Mouse (Mus musculus) midbrain, embryonic 13.5 days (tissue): ENCODE results near the gene Hoxa13. TPM values are rescaled to one million over a fixed set of nuclear protein-coding genes. Genes with fewer than 3 reads are reported as not detected.

Source experiments
- microRNA counts: library from miRNA; unstranded; fragments of <30 nt; microRNA quantifications from one replicate; lab custom pipeline; 2016
- microRNA-seq: library from miRNA; unstranded; fragments of <30 nt; microRNA quantifications from one replicate; pipeline ENCODE4, GENCODE M21; 2016
- polyA plus RNA-seq: library from polyadenylated mRNA; unstranded; fragments of >200 nt; fragmentation: Nextera tagmentation; extraction: Ambion mirVana; gene quantifications from 2 replicates; pipeline ENCODE4 v1.2.1, GENCODE M21; 2015

Gene Hoxa13
- polyA plus RNA-seq, 1 experiment from 2014 or later = not detected

MicroRNAs encoded within 50 kb of the gene (microRNA counts, 519-probe panel; counts per million panel counts)
- microRNA mmu-miR-196b (lab: Ali Mortazavi, UCI) = 110 counts per million, percentile 56 among the panel's probes with 10 or more counts

Small RNAs within 50 kb of the gene (microRNA-seq; reads per million reads assigned to microRNA genes)
- 23.1 reads per million, percentile 36 among the genes with 10 or more reads in this experiment for gene Mir196b

Other genes starting within 250 kb of the Hoxa13 start
- gene Skap2, start 248.3 kb downstream of the Hoxa13 start, polyA plus RNA-seq = 5.3 and 5.4 TPM in 2 replicates
- gene Hoxa1, start 102.6 kb downstream of the Hoxa13 start, polyA plus RNA-seq = 0.07 and 0.09 TPM in 2 replicates
- gene Hoxa2, start 96.0 kb downstream of the Hoxa13 start, polyA plus RNA-seq = 0.18 TPM in 1 of 2 replicates, not detected in the other
- gene 5730596B20Rik, start 83.4 kb downstream of the Hoxa13 start, polyA plus RNA-seq = not detected in 2 replicates
- not detected in 2 replicates for gene Hoxa4, start 69.1 kb downstream of the Hoxa13 start, polyA plus RNA-seq
- 0.08 and 0.17 TPM in 2 replicates for gene Hoxa5, start 56.3 kb downstream of the Hoxa13 start, polyA plus RNA-seq
- gene Hoxa6, start 52.2 kb downstream of the Hoxa13 start, polyA plus RNA-seq = not detected in 2 replicates
- gene Hoxa3, start 47.5 kb downstream of the Hoxa13 start, polyA plus RNA-seq = not detected in 2 replicates
- not detected in 2 replicates for gene Gm28308, start 47.5 kb downstream of the Hoxa13 start, polyA plus RNA-seq
- gene Hoxa7, start 39.0 kb downstream of the Hoxa13 start, polyA plus RNA-seq = not detected in 2 replicates
- not detected in 2 replicates for gene Hoxa9, start 29.8 kb downstream of the Hoxa13 start, polyA plus RNA-seq
- 0.30 TPM in 1 of 2 replicates, not detected in the other for gene Hoxa10, start 20.0 kb downstream of the Hoxa13 start, polyA plus RNA-seq
- not detected in 2 replicates for gene Hoxa11, start 15.1 kb downstream of the Hoxa13 start, polyA plus RNA-seq
- gene Evx1, start 52.6 kb upstream of the Hoxa13 start, polyA plus RNA-seq = 0.50 and 0.93 TPM in 2 replicates